Mouse (Mus musculus) urinary bladder, postnatal 25 days (tissue): ENCODE measurements at regions not wholly inside any gene's neighbourhood (a gene's known extent, or its start where the extent isn't known, plus 50 kb on each side); places are given as distances from the start of the nearest gene placed in this dataset.
A peak's percentile ranks its signal among the peaks of the same experiment; 100 is the strongest.

Source experiments
- DNase-seq: peaks from one replicate; pipeline ENCODE4 v3.0.0; 2022; ENCODE audit warnings: low spot score

- no peak for DNase-seq
Observed at GRCm38 (mm10) chr13:41694749-41695419, 89.2 kb downstream of the Tmem170b start.

GRCm38 (mm10) chr13:41696767-41697445, 91.2 kb downstream of the Tmem170b start:
- no peak for DNase-seq

- no peak for DNase-seq
Observed at GRCm38 (mm10) chr13:41701345-41701744, 95.6 kb downstream of the Tmem170b start.

GRCm38 (mm10) chr13:41701829-41702231, 96.1 kb downstream of the Tmem170b start:
- DNase-seq, result no peak

- DNase-seq, result no peak
Observed at GRCm38 (mm10) chr13:41703196-41703595, 97.5 kb downstream of the Tmem170b start.

- DNase-seq, result no peak
Observed at GRCm38 (mm10) chr13:41703618-41704017, 97.9 kb downstream of the Tmem170b start.

- DNase-seq, result no peak
Observed at GRCm38 (mm10) chr13:41704806-41705205, 99.1 kb downstream of the Tmem170b start.

GRCm38 (mm10) chr13:41705636-41706035, 99.9 kb downstream of the Tmem170b start:
- no peak for DNase-seq

GRCm38 (mm10) chr13:41707811-41708210, 102.1 kb downstream of the Tmem170b start:
- DNase-seq, result no peak

- DNase-seq, result no peak
Observed at GRCm38 (mm10) chr13:41709071-41709470, 103.4 kb downstream of the Tmem170b start.

- peak; percentile 88 for DNase-seq
Observed at GRCm38 (mm10) chr13:41709475-41710227, 103.9 kb downstream of the Tmem170b start.

- no peak for DNase-seq
Observed at GRCm38 (mm10) chr13:41712616-41713015, 106.9 kb downstream of the Tmem170b start.
